Mouse (Mus musculus) natural killer cell, adult 2 months (primary cell): ENCODE results near the gene Rab3c.
A peak's percentile ranks its signal among the peaks of the same experiment; 100 is the strongest.

Experiments used
- DNase-seq, 2 experiments: peaks; one replicate each; pipeline ENCODE4 v3.0.0; 2022; ENCODE audit warnings: low spot score in 2 of 2

Gene Rab3c

GRCm38 (mm10) chr13:110019774-110020173 lies 261.0 kb downstream of the Rab3c start:
- no peak for DNase-seq

GRCm38 (mm10) chr13:110018941-110019743 lies 261.7 kb downstream of the Rab3c start:
- peak in 1 of 2 experiments; percentile 1 for DNase-seq

GRCm38 (mm10) chr13:110018431-110018901 lies 262.3 kb downstream of the Rab3c start:
- peak; percentile 38 to 59 for DNase-seq

GRCm38 (mm10) chr13:110012029-110012428 lies 268.8 kb downstream of the Rab3c start:
- DNase-seq = no peak

- no peak for DNase-seq
Observed at GRCm38 (mm10) chr13:110010876-110011275, 269.9 kb downstream of the Rab3c start.

GRCm38 (mm10) chr13:110008539-110008938 lies 272.3 kb downstream of the Rab3c start:
- no peak for DNase-seq

- DNase-seq = no peak
Observed at GRCm38 (mm10) chr13:110006106-110006781, 274.6 kb downstream of the Rab3c start.
